Mouse (Mus musculus): Measurements from ENCODE around the gene Gm906.
"Not testable (repeated sequence)": the region's sequence is repeated elsewhere in the genome, so short reads cannot be mapped to it uniquely, and the experiment has no call there.

Gene Gm906
- long read RNA-seq, experiment 1, result 0 reads
- long read RNA-seq, experiment 2, result 0 reads

DNA sequence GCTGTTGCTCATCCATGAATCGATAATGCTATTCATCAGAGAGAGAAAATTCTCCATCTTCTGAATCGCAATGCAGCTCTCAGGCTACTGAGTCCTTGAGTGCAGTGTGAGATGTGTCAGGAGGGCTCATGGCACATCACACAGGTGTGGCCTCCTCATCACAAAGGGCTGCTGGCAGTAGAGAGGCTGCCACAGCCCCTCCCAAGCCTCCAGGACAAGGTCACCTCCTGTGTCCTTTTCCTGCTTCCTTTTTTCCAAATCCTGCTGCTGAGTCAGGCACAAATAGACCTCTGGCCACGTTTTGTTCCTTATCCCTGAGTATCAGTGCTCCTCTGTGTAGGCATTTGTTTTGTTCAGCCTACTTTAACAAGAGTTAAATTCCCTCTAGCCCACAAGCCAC, at the start of gene Gm906:
Gene Gm906 (minus strand): TSS at position 101 of the 400 bp plus-strand sequence.
- intact Hi-C loops (cut with DNase I), result not testable (repeated sequence)

DNA sequence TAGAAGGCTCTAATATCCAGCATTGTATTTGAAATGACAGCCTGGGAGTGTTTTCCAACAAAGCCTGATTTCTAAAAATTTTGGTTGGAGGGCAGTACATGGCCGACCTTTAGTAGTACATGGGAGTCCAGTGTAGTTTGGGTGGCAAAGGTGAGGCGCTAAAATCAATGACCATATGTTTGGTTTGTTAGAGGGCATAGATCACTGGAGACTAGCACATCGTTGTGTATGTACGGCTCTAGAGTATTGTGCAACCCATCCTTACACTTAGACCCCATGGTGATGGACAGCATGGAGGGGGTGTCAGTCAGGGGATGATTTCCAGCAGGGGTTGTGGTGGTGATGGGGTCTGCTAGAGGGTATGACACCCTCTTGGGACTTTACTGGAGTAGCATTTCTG, 33.2 kb upstream of the Gm906 start:
- intact Hi-C loops (cut with DNase I), result not testable (repeated sequence)

DNA sequence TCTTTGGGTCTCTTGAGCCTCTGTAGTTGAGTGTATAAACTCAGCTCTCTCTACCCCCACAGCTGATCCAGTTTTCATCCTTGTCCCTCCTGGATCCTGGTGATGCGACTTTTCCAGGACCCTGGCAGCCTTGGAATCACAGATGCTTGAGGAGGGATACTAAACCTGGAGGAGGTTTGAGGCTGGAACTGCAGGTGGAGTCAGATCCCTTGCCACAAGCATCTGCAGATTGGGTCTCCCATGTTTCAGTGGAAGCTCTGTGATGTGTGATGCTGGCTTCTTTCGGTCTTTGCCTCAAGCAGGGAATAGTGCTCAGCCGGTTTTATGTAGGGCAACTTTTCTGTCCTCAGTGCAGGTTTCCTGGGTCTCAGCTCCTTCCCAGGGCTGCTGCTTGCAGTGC, 13.6 kb downstream of the Gm906 start:
- intact Hi-C loops (cut with DNase I), result no loop called here

DNA sequence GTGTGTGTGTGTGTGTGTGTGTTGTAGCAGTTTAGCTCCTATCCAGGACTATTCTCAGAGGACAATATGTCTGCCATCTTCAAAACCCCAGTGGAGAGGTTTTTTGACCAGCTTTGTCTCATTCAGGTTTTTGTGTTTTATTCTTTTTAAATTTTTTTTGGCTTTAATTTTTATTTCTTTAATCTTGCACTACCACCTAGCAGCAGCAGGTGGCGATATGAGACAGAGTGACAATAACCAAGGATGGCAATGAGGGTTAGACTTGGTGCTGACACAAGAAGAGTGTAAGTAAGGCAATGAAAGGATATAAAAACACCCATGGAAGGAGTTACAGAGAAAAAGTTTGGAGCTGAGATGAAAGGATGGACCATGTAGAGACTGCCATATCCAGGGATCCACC, 38.3 kb downstream of the Gm906 start:
- intact Hi-C loops (cut with DNase I), result not testable (repeated sequence)

DNA sequence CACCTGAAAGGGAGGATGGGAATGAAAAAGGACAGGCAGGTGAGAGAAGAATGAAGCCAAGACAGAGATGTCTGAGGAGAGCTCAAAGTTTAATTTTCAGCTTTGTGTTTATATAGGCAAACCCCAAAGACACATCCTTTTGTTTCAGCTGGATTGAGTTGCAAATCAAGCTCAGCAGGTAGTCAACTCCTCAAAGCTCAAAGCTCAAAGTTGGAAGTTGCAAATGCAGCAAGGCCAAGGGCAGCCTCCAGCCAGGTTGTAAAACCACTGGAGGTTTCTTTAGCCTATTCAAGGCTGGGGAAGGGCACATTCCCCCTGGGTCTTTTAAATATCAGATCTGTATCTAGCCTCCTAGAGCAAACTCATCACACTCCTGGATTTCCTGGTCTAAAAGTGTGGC, 39.9 kb downstream of the Gm906 start:
- intact Hi-C loops (cut with DNase I), result not testable (repeated sequence)

DNA sequence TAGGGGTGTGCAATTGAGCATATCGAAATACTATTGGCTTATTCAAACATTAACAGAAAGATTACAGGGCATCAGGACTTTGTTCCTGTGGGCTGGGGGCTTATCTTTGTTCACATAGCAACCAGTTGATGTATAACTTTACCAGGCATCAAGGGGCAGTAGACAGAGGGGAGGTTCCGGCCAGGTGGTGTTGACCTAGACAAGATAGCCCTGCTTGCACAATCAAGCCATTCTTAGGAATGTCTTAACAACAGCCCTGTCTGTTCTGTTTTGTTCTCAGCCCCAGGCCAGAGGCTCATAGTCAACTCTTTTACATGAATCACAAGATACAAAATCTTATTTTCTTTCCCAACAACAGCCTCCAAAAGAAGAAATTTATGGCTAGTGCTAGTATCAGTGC, 40.5 kb downstream of the Gm906 start:
- intact Hi-C loops (cut with DNase I), result not testable (repeated sequence)

DNA sequence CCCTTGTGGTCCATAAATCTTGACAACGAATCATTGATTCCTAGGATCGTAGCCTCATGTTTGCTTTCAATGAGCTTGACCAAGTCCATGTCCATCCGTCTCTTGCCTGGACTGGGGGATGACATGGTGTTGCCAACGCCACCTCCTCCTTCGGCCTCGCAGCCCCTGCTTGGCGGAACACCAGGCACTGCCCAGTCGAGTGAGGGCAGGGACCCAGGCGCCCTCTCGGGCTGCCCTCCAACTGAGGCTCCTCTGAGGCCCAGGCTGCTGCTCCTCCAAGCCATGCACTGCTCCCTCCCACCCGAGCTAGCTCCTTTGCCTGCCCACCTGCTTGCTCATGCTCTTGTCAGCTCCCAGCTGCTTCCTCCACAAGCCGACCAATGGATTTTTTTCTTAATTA, 42.1 kb downstream of the Gm906 start:
- intact Hi-C loops (cut with DNase I), result no loop called here

DNA sequence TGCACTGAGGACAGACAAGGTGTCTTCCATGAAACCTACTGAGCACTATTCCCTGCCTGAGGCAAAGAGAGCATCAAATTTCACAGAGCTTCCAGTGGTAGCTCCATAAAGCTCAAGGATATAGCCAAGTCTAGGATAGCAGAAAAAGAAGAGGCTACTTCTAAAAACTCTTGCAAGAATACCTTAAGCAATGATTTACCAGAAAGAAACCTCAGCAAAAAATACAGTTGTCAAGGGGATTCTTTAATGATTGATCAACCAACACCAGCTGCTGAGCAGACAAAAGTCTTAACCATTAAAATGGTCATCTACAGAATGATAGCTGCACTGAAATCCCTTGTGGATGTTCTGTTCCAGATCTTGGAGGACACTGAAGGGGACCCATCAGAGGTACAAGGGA, 53.3 kb downstream of the Gm906 start:
- intact Hi-C loops (cut with DNase I), result not testable (repeated sequence)

Small RNA genes lying within 50 kb of the gene (microRNA-seq; reads per million reads assigned to microRNA genes)
- gene Gm24017, result 0 reads per million in 2 experiments
